Mouse (Mus musculus): ENCODE results near the gene Col1a2. TPM values are rescaled to one million over a fixed set of nuclear protein-coding genes. Genes with fewer than 3 reads are reported as not detected.

Gene Col1a2
- total and polyA plus RNA-seq, 3 experiments: not detected

DNA sequence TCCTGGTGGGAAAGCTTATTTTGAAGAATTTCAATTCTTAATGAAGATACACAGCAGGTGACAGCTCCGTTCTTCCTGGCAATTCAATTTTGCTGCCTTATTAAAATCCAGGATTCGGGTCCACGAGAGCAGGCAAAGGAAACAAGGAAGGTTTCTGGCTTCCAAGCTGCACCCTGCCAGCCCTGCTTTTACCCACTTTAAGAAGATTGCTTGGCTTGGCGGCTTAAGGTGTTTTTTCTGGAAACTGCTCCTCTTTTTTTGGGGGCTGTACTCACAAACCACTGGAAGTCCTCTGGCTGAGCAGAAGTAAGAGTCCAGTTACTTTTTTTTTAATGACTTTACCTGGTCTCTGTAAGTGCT, 21.1 kb upstream of the Col1a2 start:
- Histone ChIP-seq H3K36me3 (ENCODE audit: control insufficient read depth in 1 of 2, insufficient read depth in 2 of 2, low read length in 2 of 2) (no peaks in the 10 kb centered on the region), H3K4me1 (ENCODE audit: control insufficient read depth in 1 of 2, insufficient read depth in 2 of 2, low read length in 2 of 2) (no peaks in the 10 kb centered on the region), H3K27me3 (ENCODE audit: control insufficient read depth in 1 of 2, insufficient read depth in 2 of 2, low read length in 2 of 2) (peaks cover 7 to 10% of the 10 kb centered on the region in 2 experiments), H3K79me2 (ENCODE audit: control insufficient read depth, insufficient read depth, low read length, poor library complexity) (no peaks in the 10 kb centered on the region), H3K9me3 (replicated peaks; ENCODE audit: insufficient read depth, low read length) (no peaks in the 10 kb centered on the region), H3K9ac (ENCODE audit: control insufficient read depth, low read depth, low read length, poor library complexity, severe bottlenecking) (no peak overlapping the region), H3K4me3 (ENCODE audit: control insufficient read depth in 1 of 2, insufficient read depth in 1 of 2, low read depth in 2 of 2, low read length in 2 of 2) (no peak overlapping the region), H3K27ac (ENCODE audit: control insufficient read depth, low read depth, low read length) (no peak overlapping the region)
- no peak for DNase-seq (ENCODE audit: low read depth, low spot score)
- TF ChIP-seq POLR2AphosphoS5 (IDR thresholded peaks at IDR 0.05; ENCODE audit: borderline replicate concordance, low read depth, low read length) (no peak), MXI1 (IDR thresholded peaks at IDR 0.05; ENCODE audit: low read depth, low read length) (no peak), ZMIZ1 (IDR thresholded peaks at IDR 0.05; ENCODE audit: low read depth, low read length) (no peak), POLR2AphosphoS2 (IDR thresholded peaks at IDR 0.05; ENCODE audit: low read length) (no peak)

DNA sequence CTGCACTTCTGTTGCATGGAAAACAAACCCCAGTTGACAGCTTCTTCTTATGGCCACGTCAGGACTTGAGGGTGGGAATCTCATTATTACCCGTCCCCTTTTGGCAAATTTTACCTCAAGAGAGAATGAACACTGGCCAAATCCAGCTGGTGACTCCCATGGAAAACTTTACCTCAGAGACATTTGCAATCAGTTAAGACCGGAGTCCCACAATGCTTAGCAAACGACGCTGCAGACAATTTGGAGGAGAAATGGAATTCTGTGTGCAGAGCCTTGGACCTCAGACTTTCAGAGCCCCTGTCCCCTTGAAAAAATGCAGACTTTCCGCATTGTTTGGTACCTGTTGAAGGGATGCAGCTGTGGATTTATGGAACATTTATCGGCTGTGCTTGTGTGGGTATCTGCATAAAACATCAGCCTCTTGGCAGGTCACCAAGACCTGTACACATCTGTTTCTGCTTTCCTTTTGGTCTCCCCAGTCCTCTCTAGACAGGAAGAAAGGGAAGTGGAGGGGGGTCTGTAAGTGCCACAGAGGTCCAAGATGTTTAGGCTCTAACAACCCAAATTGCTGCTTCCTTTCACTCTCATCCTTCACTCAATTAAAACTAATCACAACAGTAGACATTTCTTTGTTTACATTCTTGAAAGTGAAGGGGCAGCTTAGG, 20.5 kb upstream of the Col1a2 start:
- no peaks in the 10 kb centered on the region for H3K4me1 ChIP-seq (ENCODE audit: control insufficient read depth in 1 of 2, insufficient read depth in 2 of 2, low read length in 2 of 2)
- no peaks in the 10 kb centered on the region for H3K9me3 ChIP-seq (replicated peaks; ENCODE audit: insufficient read depth, low read length)
- DNase-seq (ENCODE audit: low read depth, low spot score): peak; percentile 26
- no peak for TF ChIP-seq SMC3 (IDR thresholded peaks at IDR 0.05; ENCODE audit: low read depth, low read length)
- H3K36me3 ChIP-seq (ENCODE audit: control insufficient read depth in 1 of 2, insufficient read depth in 2 of 2, low read length in 2 of 2): no peaks in the 10 kb centered on the region
- no peaks in the 10 kb centered on the region for H3K79me2 ChIP-seq (ENCODE audit: control insufficient read depth, insufficient read depth, low read length, poor library complexity)
- H3K9ac ChIP-seq (ENCODE audit: control insufficient read depth, low read depth, low read length, poor library complexity, severe bottlenecking): no peak overlapping the region
- no peak overlapping the region for H3K27ac ChIP-seq (ENCODE audit: control insufficient read depth, low read depth, low read length)
- H3K27me3 ChIP-seq (ENCODE audit: control insufficient read depth in 1 of 2, insufficient read depth in 2 of 2, low read length in 2 of 2): peaks cover 10 to 11% of the 10 kb centered on the region in 2 experiments
- no peak overlapping the region for H3K4me3 ChIP-seq (ENCODE audit: control insufficient read depth in 1 of 2, insufficient read depth in 1 of 2, low read depth in 2 of 2, low read length in 2 of 2)

DNA sequence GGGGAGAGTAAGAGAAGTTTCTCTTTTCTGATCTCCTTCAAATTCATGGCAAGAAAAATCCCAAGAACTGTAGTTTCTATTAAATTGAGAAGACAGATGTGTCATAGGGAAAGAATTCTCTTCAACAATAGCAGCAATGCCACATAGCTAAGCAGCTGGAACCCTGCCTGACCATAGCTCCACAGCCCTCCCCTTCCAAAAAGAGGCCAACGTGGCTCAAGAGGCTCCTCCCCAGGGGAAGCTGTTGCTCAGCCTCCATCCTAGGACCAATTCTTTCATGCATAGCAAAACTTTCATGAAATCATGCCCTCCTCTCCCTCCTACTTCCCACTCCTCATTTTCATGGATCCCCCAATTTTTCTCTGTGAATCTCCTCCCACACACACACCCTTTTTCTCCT, 16.3 kb upstream of the Col1a2 start:
- H3K27ac ChIP-seq (ENCODE audit: control insufficient read depth, low read depth, low read length): no peak overlapping the region
- no peak overlapping the region for H3K4me3 ChIP-seq (ENCODE audit: control insufficient read depth in 1 of 2, insufficient read depth in 1 of 2, low read depth in 2 of 2, low read length in 2 of 2)
- H3K9me3 ChIP-seq (replicated peaks; ENCODE audit: insufficient read depth, low read length): no peaks in the 10 kb centered on the region
- no peak for DNase-seq (ENCODE audit: low read depth, low spot score)
- no peaks in the 10 kb centered on the region for H3K36me3 ChIP-seq (ENCODE audit: control insufficient read depth in 1 of 2, insufficient read depth in 2 of 2, low read length in 2 of 2)
- TF ChIP-seq MAZ (IDR thresholded peaks at IDR 0.05; ENCODE audit: low read depth, low read length): no peak
- TF ChIP-seq MAX (IDR thresholded peaks at IDR 0.05; ENCODE audit: low read length): no peak
- TF ChIP-seq ETS1 (IDR thresholded peaks at IDR 0.05; ENCODE audit: low read depth, low read length): no peak
- no peaks in the 10 kb centered on the region for H3K4me1 ChIP-seq (ENCODE audit: control insufficient read depth in 1 of 2, insufficient read depth in 2 of 2, low read length in 2 of 2)
- H3K9ac ChIP-seq (ENCODE audit: control insufficient read depth, low read depth, low read length, poor library complexity, severe bottlenecking): no peak overlapping the region
- no peaks in the 10 kb centered on the region for H3K79me2 ChIP-seq (ENCODE audit: control insufficient read depth, insufficient read depth, low read length, poor library complexity)
- H3K27me3 ChIP-seq (ENCODE audit: control insufficient read depth in 1 of 2, insufficient read depth in 2 of 2, low read length in 2 of 2): peaks cover 7 to 8% of the 10 kb centered on the region in 2 experiments

DNA sequence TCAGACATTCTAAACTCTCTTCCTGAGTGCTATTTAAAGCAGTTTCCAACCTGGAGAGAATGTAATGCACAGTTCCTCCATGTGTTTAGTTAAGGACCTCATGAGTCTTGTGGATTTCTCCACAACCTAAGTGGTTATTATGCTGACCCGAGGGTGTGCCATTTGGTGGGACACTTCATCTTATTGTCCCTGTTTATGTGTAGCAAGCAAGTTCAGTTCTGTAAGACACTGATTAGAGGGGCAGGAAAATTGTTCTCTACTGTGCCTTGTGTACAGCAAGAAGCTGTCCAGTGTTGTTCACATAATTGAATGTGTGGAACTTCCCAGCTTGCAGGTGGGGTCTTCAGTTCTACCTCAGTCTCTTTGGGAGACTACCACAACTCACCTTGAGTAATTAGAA, 15.6 kb upstream of the Col1a2 start:
- TF ChIP-seq UBTF (IDR thresholded peaks at IDR 0.05; ENCODE audit: borderline replicate concordance, insufficient read depth, low read depth, low read length) (no peak), CHD1 (IDR thresholded peaks at IDR 0.05; ENCODE audit: low read depth, low read length) (no peak), RAD21 (IDR thresholded peaks at IDR 0.05; ENCODE audit: low read depth, low read length) (no peak), MYB (IDR thresholded peaks at IDR 0.05; ENCODE audit: low read depth, low read length) (no peak)
- Histone ChIP-seq H3K9me3 (replicated peaks; ENCODE audit: insufficient read depth, low read length) (no peaks in the 10 kb centered on the region), H3K27ac (ENCODE audit: control insufficient read depth, low read depth, low read length) (no peak overlapping the region), H3K4me3 (ENCODE audit: control insufficient read depth in 1 of 2, insufficient read depth in 1 of 2, low read depth in 2 of 2, low read length in 2 of 2) (no peak overlapping the region), H3K4me1 (ENCODE audit: control insufficient read depth in 1 of 2, insufficient read depth in 2 of 2, low read length in 2 of 2) (no peaks in the 10 kb centered on the region), H3K79me2 (ENCODE audit: control insufficient read depth, insufficient read depth, low read length, poor library complexity) (no peaks in the 10 kb centered on the region), H3K9ac (ENCODE audit: control insufficient read depth, low read depth, low read length, poor library complexity, severe bottlenecking) (no peak overlapping the region), H3K27me3 (ENCODE audit: control insufficient read depth in 1 of 2, insufficient read depth in 2 of 2, low read length in 2 of 2) (peaks cover 5 to 9% of the 10 kb centered on the region in 2 experiments), H3K36me3 (ENCODE audit: control insufficient read depth in 1 of 2, insufficient read depth in 2 of 2, low read length in 2 of 2) (no peaks in the 10 kb centered on the region)
- DNase-seq (ENCODE audit: low read depth, low spot score): no peak

Data from MEL (cell line).